Mouse (Mus musculus) cerebellum, postnatal 10 days (tissue): Measurements from ENCODE around the gene Wdr61.
A peak's percentile ranks its signal among the peaks of the same experiment; 100 is the strongest.

Source experiments
- DNase-seq, 2 experiments: peaks; one replicate each; pipeline ENCODE4 v3.0.0; 2021; ENCODE audit warnings: mixed read lengths in 2 of 2

Gene Wdr61

DNA sequence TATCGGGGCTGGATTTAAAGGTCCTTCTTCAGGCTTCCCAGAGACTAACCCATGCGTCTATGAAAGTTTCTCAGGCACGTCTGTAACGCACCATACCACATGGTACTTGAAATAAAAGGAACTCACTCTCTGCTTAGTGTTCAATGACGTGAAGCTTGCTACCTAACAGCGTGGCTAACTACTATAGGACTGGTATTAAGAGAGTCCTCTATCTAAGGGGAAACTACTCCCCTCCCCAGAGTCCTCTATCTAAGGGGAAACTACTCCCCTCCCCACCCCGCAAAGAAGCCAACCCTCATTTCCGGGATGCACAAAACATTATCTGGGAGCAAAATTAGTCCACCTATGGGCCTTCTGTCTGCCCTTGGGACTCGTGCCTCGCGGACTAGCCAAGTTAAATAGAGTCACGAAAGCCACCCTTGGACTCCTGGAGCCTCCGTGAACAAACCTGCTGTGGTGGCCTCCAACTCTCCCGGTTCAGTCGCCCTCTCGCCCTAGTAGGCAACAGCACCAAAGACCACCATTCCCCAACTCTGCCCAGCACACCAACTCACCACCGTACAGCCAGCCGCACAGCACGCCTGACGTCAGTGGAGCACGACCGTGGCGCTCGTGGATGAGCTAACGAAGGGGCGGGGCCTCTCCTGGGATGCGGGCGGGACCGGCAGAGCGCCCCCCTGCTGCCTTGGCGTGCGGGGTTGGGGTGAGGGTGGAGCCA is at the start of gene Wdr61:
TSS of gene Wdr61 (minus strand) at position 599 of the 718 bp plus-strand sequence.
- peak; percentile 99 for DNase-seq

DNA sequence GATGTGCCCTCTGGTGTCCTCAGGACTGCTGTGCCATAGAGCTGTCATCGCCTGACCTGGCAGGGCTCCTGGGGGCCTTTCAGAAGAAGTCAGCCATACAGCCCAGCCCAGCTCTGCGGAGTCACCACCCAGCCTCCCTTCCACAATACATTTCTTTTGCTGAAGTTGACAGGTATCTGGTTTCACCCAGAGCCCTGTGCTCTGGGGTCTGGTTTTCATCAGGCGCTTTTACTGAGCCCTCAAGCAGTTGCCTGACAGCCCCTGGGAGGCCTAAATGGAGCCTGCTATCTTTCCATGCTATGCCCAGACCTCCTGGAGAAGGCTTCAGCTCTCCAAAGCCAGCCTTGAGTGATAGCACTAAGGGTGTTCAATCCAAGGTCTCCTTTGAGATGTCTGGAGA is 49.7 kb upstream of the Wdr61 start:
- no peak for DNase-seq

DNA sequence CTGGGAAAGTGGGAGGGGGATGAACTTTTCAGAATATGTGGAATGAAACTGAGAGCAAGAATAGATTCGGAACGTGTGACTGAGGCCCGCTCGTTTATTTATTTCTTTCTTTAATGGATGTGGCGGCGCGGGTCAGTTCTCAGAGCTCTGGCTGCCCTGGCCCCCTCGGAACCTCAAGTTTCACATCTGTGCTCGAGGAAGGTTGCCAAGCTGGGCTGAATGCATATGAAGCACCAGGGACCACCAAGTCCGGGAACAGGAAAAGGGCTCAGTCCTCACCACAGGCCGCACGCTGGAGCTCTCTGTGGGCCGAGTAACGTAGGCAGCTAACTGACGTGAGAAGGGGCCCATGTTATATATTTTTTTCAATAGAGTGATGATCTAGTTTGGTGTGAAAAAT is 48.2 kb upstream of the Wdr61 start:
- no peak for DNase-seq

DNA sequence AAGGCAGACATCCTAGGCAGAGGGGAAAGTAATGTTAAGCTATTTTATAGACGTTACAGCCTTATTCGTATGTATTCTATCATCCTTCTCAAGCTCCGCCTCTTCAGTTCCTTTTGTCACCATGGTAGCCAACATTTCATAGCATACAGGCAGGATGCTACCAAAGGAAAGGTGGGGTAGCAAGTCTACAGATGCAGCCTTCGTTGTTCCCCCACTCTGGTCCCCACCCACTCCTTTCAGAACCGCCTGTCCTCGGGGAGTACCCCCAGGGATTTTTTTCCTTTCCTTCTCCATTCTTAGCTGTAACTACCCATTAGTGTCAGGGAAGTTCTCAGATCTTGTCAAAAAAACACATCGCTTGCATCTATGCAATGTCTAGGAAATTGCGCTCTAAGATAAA is 45.0 kb upstream of the Wdr61 start:
- no peak for DNase-seq

DNA sequence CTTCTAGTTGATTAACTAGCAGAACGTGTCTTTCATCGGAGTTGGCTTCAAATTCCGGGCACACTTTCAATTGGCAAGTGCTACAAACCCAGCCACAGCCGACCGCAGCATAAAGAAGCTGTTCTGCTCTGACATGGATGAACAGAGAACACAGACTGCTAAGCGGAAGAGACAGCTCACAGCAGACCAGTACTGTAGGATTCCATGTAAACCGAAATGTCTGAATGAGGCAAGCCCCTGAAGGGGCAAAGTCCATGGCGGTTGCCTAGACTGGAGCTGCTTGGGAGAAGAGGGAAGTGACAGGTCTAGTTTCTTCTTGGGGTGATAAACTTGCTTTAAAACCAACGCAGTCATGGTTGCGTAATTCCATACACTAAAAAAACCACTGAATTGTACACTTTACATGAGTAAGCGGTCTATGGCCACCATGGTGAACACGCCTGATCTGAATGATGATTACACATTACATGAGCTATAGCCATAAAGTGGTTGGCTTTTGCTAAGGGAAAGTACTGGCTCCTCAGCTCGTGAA is 42.2 kb upstream of the Wdr61 start:
- peak; percentile 86 to 90 for DNase-seq

DNA sequence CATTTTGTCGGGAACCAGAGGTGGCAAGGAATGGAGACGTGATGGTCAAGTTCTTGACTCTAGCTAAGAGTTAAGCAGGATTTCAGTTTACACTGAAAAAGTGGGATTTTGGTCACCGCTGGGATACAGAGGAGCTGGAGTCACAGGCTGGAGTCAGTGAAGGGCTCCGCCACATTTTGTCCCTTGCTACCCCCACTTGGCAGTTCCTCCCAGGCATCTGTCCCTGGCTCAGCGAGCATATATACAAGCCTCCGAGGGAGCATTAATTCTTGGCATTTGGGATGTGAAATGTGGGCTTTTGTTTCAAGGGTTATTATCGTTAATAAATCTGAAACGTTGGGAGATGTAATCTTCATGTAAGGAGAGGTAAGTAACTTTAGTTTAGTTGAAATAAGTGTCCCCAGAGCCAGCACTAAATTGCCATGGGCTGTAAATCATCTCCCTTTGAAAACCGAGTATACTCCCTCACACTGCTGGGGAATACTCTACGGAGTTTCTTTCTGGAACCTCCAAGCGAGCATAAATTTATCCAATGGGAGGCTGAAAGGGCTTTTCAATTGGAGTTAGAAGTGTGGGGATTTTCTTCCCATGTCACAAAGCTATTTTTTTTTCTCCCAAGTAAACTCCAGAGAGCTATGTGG is 35.9 kb upstream of the Wdr61 start:
- DNase-seq = peak; percentile 20 to 38

DNA sequence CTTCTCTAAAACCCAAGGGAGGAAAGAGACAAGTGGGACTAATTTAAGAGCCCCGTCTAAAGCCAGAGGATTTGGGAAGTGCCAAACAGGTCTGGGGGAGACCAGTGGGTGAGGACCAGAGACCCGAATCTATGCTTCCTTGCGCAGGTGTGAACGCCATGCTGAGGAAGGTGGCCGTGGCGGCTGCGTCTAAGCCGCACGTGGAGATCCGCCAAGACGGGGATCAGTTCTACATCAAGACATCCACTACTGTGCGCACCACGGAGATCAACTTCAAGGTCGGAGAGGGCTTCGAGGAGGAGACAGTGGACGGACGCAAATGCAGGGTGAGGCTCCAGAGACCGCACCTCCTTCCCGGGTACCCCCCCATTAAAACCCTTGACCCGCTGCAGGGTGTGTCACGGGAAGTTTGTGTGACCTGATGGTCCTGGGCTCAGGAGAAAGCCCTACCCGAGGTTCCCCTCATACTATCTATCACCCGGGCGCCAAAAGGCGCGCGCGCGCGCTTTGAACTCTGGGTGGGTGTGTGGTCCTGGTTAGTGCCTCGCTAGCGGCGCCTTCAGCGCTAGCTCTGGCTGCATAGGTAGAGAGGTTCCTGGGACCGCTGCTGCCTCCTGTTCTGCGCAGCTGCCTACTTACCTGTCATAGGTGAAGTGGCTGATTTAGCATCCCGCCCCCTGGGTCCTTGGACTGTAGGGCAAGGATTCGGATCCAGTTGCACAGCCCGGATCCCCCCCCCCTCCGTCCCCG is 31.2 kb upstream of the Wdr61 start:
- peak; percentile 26 to 31 for DNase-seq

DNA sequence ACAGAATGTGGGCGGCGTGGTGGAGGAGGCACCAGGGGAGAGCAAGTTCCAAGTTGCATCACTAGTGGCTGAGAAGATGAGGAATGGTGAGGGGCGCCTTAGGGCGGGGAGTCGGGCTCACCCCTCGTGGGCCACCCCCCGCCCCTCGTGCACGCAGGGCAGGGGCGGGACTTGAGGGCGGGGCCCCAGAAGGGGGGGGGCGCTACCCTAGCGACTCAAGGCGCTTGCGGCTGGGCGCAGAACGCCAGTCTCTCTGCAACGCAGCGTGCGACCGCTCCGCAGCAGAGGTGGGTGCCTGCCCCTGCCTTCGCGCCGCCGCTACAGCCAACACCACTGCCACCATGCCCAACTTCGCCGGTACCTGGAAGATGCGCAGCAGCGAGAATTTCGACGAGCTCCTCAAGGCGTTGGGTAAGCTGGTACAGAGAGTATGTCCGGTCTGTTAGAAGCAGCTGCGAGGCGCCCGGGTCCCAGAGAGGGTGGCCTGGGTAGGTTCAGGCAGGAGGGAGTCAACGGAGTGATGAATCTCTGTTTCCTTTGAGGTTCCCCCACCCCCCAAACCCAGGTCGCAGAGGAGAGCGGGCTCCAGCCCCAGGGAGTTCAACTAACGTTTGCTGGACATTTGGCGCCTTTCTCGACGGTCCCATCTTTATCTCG is 30.4 kb upstream of the Wdr61 start, which contains the start of gene Crabp1:
TSS of gene Crabp1 (plus strand) at position 188 of the 657 bp plus-strand sequence.
- DNase-seq = peak; percentile 17 to 26

DNA sequence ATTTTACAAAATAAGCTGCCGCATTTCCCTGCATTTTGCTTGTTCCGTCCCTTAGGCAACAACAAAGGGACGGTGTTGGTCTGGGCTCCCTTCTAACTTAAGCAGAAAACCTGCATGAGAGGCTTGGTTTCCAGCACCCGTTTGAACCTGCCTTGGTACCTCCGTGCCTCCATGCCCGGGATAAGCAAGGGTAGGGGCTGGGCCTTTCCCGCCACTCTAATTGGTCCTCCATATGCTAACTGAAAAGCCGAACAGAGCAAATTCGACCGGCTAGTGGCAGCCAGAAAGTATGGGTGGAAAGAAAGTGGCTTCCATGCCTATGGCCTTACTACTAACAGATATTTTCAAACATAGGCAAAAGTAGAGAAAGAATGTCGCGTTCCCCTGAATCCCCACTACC is 29.8 kb upstream of the Wdr61 start:
- no peak for DNase-seq

DNA sequence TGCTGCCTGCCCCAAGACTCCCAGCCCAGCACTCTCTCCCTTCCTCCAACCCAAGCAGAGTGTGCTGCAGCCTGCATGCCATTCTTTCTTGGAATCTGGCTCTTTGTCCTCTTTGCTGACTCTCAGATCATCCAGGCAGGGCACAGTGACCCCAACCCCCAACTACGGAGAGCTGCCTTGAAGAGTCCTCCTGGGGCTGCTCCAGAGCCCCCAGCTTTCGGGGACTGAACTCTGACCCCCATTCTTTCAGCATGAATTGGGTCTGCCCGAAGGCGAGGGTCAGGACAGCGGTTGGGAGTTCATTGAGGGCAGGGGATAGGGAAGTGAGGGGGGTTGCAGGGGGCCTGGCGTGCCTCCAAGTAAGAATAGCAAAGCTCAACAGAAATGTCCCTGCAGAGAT is 25.3 kb upstream of the Wdr61 start:
- DNase-seq = no peak

DNA sequence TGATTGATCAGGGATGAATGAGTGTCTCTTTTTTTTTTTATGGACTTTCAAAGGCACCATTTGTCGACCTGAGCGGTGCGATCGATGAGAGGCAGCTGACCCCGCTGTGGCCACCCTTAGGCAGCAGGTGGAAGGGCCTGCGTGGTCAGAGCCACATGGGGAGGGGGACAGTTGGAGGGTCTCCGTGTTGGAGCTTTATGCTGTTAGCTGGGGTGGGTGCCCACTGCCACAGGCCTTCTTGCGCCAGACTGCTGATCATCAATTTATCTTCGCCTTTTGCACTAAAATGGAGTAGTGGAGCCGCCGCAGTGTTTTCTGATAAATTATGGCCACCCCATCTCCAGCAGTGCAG is 18.6 kb upstream of the Wdr61 start:
- DNase-seq = no peak

DNA sequence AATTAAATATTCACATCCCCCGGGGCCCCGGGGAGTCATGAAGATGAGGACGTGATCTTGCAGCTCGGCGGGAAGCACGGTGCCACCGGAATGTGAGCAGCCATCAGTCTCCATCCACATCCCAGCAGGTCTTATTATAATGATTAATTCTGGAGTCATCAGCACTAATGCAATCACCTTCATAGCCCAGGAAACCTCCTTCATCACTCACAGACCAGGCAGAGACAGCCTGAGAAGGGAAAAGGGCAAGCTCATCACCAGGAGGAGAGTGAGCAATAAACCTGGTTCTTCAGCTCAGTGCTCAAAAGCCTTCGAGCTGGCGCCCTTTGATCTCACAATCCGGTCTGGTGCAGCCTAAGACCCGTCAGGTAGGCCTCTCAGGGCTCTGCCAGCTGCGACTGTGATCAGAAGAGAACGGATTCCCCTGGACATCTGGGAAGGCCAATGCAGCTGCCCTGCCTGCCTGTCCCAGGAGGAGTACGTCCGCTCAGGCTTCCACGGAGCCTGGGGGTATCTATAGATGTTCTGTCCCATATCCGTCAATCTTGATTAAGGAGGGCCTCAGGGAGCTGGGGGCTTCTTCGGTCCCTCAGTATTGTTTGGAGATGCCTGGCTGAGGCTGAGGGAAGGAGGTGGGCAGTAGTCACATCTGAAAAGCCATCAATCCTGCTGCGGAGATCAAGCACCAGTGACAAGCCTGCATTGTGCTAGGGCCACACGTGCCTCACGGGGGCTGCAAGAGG is 18.1 kb upstream of the Wdr61 start:
- DNase-seq = no peak

DNA sequence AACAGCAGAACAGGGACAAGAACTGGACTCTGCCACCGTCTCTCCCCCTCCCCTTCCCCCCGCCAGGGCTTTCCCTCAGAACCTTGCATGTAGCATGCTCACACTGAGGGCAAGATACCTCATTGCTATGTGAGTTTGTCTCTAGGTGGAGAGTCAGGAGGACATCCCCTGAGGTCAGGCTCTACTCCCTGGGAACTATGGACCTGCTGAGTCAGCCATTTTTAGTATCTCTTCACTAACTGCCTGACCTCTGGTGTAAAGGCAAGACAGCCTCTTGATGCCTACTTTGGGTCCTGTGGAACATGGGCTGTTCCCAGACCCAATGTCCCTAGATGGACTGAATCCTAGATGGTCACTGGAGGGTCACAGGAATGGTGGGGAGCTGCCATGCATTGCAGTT is 17.4 kb upstream of the Wdr61 start:
- DNase-seq = no peak

DNA sequence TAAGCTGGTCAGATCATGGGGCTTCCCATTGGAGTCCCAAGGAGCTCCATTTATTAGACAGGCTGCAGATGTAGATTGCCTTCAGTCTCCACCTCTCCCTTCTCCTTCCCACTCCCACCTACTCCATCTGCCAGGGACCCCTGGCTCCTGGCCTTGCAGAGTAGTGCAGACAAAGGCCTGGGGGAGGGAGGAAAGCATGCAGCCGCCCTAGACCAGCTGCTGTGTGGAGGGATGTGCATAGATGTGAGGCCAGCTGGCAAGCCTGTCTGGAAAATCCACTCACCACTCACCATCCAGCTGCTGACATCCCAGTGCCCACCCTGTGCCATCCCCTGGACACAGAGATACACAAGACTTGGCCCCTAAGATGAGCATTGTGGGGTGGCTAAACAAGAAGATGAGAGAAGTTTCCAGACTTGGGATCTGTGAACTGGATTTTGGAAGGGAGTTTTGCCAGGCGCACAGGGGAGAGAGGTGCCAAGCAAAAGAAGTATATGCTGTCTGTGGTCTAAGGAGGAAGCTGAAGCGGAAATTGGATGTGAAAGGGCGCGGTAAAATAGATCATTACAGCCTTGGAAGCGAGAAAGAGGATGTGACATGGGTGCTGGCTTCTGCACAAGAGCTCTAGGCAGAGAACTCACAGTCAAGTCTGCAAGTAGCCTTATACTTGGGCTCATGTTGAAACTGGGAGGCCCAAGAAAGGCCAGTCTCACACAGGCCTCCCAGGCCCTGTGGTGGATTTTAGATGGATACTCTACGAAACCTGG is 16.1 kb upstream of the Wdr61 start:
- DNase-seq = peak; percentile 20 to 28

DNA sequence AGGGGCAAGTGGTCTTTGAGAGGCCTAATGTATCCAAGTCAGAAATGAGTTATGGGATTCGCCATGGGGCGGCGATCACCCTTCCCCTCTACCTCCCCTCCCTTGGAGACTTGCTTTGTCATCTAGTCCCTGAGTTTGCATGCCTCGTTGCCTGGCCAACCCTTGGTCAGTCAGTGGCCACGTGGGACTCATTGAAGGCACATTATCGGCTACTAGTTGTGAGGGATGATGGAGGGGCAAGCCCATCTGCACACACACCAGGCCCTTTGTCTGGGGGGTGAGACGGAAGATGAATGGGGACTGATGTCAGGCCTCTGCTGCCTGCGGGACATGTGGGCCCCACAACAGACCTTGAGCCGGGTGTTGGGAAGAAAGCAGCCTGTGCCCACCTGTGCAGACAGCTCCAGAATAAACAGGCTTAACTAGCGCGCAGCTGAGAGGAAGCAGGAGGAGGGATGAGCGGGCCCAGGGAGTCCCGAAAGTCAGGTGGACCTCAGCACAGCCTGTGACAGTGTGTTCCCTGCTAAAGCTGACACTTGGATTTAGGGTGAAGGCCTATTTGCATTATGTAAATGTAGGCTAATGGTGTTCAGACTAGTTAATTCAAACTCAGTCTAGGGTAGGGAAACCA is 11.5 kb upstream of the Wdr61 start:
- DNase-seq = no peak

DNA sequence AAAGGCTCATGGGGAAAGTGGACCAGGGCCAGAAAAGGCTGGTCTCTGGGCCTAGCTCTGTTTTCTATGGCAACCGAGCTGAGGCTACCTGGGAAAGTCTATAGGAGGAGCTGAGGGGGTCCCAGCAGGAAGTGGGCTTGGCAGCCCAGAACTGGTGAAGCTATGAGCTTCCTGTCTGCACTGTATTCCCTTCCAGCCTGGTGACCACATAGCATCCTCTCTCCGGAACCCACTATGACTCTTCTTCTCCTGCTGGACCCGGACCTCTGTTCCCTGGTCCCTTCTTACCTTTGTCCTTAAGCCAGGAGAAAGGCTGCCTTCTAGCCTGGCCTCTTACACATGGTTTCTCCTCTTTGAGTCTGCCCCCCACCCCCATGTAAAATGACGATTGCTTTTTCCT is 9.6 kb upstream of the Wdr61 start:
- no peak for DNase-seq

DNA sequence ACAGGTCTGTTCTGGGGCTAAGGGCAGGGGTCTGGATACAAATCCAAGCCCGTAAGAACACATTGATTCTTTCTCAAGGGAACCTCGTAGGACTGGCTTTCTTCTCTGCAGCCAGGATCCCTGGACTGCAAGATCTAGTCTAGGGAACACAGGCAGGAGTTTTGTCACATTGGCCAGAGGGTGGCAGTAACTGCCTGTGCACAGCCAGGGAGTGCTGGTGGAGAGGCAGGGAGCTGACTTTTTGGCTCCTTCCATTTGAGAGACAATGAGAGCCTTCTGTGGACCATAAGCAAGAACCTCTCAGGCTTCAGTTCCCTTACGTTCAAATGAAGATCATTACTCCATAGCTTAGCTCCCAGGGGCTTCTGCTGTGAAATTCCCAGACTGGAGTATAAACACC is 4.1 kb upstream of the Wdr61 start:
- peak; percentile 82 for DNase-seq

DNA sequence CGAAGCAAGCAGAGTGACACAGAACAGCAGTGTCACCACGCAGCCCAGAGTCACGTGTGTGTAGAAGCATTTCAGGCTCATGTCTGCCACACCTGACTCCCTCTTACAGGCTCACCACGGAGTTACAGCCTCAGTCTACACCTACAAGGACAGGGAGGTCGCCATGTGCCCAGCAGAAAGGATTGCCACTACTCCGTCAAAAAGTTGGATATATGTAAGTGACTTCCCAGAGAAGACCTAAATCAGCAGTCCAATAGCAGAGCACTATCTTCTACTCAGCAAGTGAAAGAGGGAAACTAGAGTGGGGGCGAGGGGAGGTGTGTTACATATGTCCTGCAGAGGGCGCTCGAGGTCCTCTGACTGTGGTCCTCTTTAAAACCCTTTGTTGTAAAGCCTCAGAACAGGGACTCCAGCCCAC is 2.0 kb upstream of the Wdr61 start:
- DNase-seq = peak; percentile 74 to 78

DNA sequence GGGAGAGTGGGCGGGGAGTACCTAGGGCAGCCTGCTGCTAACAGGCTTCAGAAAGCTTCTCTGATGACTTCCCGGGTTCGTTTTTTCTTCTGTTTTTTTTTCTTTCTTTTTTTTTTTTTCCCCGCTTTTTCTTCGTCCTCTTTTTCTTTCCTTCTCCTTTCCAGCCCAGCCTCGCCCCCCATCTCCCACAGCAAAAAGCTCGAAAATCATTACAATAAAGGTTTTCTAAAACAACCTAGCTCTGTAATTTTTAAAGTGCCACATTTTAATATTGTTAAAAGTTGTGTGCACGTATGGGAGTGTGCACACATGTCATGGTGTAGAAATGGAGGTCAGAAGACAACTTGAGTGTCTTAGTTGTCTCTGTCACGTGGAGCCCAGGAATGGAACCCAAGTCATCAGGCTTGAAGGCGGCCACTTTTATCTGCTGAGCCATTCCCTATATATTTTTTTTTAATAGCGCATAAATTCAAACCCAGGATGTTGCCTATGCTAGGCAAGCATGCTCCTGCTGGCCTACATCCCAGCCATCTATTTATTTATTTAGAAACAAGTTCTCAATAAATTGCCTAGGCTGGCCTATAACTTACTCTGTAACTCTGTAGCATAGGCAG is 427 bp upstream of the Wdr61 start:
- no peak for DNase-seq

DNA sequence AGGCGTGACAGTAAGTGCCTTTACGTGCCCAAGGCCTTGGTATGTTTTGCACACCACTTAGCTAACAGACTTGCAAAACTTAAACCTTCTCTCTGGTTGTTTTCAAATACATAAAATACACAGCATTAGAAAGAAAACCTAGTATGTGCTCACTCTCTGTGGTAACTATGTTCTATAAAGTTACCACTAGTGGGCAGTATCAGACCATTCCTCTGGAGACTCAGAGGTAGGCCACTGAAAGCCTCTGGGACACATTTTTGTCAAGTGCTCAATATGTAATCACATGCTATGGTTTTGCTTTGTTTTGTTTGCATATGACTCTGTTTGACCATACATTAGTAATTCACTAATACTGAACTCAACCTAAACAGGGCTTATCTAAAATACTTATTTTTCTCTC is 2.2 kb downstream of the Wdr61 start:
- DNase-seq = peak in 1 of 2 experiments; percentile 41

DNA sequence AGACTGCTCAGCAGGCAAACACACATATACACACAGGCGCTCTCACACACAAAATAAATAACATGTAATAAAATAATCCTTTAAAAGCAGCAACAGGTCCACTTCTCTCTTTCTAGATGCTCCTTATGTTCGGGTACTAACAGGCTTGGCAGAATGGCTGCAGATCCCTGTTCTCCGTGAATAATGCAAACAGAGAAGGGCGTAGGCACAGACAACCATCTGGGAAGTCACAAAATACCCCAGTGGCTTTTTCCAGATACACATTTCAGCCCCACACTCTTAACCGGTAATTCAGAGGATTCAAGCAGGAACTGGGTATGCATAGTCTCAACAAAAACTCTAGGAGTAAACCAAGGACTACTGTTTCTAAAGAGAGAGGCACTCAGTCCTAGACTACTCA is 8.0 kb downstream of the Wdr61 start:
- no peak for DNase-seq
